22 mouse cellular contexts compared by ENCODE assay signal in genomic region chr2:11771701-11772100, GRCm38 (mm10). TPM values are rescaled to one million over a fixed set of nuclear protein-coding genes. Genes with fewer than 3 reads are reported as not detected.
A peak's percentile ranks its signal among the peaks of the same experiment; 100 is the strongest.
DNase-seq lines count a peak whose midpoint lies in the region; ATAC-seq and TF ChIP-seq lines count a peak whose summit lies in the region.
"Had no signal": no experiment of that assay in that cellular context is flagged by ENCODE, and none has a peak within 500 bp of the region (broad histone marks: within the 10 kb centered on the region; RNA-seq: fewer than 3 reads in every experiment).

No protein-coding gene starts in this region.

- H3K4me1 ChIP-seq in liver, postnatal 0 days (ENCODE audit: insufficient read depth) = peaks cover 15% of the 10 kb centered on the region
- peaks cover 2% of the 10 kb centered on the region; the same call in 1 of the 2 replicates for H3K4me1 ChIP-seq in liver, embryonic 11.5 days (replicated peaks; ENCODE audit: control insufficient read depth, insufficient read depth, low read length)
- H3K4me1 ChIP-seq in bone marrow macrophage, adult 2 months (ENCODE audit: control insufficient read depth, insufficient read depth, low read length) = peaks cover 36% of the 10 kb centered on the region
- 0 out of 2 replicates have a peak, but pooled peaks cover 7% of the 10 kb centered on the region for H3K4me1 ChIP-seq in forebrain, postnatal 0 days (ENCODE audit: insufficient read depth)

- ATAC-seq in liver, postnatal 0 days = peak; percentile 51
- ATAC-seq in liver, embryonic 11.5 days (replicated peaks; ENCODE audit: low FRiP score) = no peak
- peak; percentile 58 for ATAC-seq in megakaryocyte, adult 5-6 weeks (ENCODE audit: poor library complexity, severe bottlenecking)
- ATAC-seq in forebrain, postnatal 0 days = no peak
- ATAC-seq: activated CD4-positive, CD25-positive, alpha-beta regulatory T cell, adult 4 months; forebrain, embryonic 14.5 days; hindbrain, embryonic 16.5 days had no signal

- H3K36me3 ChIP-seq in liver, postnatal 0 days (replicated peaks; ENCODE audit: insufficient read depth, low read length) = peaks cover 12% of the 10 kb centered on the region
- peaks cover 8% of the 10 kb centered on the region for H3K36me3 ChIP-seq in liver, embryonic 11.5 days (ENCODE audit: control insufficient read depth, insufficient read depth, low read length)
- peaks cover 16% of the 10 kb centered on the region for H3K36me3 ChIP-seq in forebrain, postnatal 0 days (ENCODE audit: insufficient read depth)

- intact Hi-C loops in left cerebral cortex, adult 2 months (cut with DNase I) = loop anchor here (2.0 kb wide), 1 partner anchor 521 kb away; no protein-coding TSS in a partner anchor

- no peak for TF ChIP-seq POLR2A in bone marrow macrophage, adult 2 months (IDR thresholded peaks at IDR 0.05; ENCODE audit: borderline replicate concordance, low read depth, low read length)

- DNase-seq in left cerebral cortex, adult 2 months (ENCODE audit: extremely low spot score in 1 of 2, low spot score in 2 of 2) = no peak
- DNase-seq in left cerebral cortex, adult 9 months (ENCODE audit: low spot score in 2 of 2) = no peak
- DNase-seq in liver, postnatal 0 days = no peak
- no peak for DNase-seq in liver, embryonic 11.5 days (ENCODE audit: low spot score)
- DNase-seq in urinary bladder, adult 18-20 months (ENCODE audit: low spot score in 2 of 2) = no peak
- DNase-seq in forebrain, postnatal 0 days = no peak
- DNase-seq: adrenal gland, adult 8-10 months; adrenal gland, postnatal 25 days; cerebellum, adult 18-20 months; cerebellum, adult 9-10 months; cerebellum, postnatal 14 days; gastrocnemius, postnatal 25 days; heart, adult 2 months had no signal

- H3K9ac ChIP-seq in liver, postnatal 0 days (replicated peaks) = no peak overlapping the region
- no peak overlapping the region for H3K9ac ChIP-seq in liver, embryonic 11.5 days (ENCODE audit: low read depth, low read length)
- no peak overlapping the region for H3K9ac ChIP-seq in forebrain, postnatal 0 days
- H3K9ac ChIP-seq: heart, embryonic 13.5 days; hindbrain, embryonic 13.5 days had no signal

- peak overlapping the region; percentile 72 for H3K27ac ChIP-seq in left cerebral cortex, adult 2 months
- peak overlapping the region; percentile 11; the same call in 1 of the 2 replicates for H3K27ac ChIP-seq in liver, postnatal 0 days (ENCODE audit: low read depth)
- H3K27ac ChIP-seq in liver, embryonic 11.5 days (ENCODE audit: low read depth, low read length) = no peak overlapping the region
- peak overlapping the region; percentile 37 for H3K27ac ChIP-seq in bone marrow macrophage, adult 2 months (ENCODE audit: insufficient read depth, low read depth, low read length)
- no peak overlapping the region for H3K27ac ChIP-seq in forebrain, postnatal 0 days (ENCODE audit: low read depth, low read length)
- H3K27ac ChIP-seq: heart, adult 2 months; heart, embryonic 10.5 days; heart, embryonic 13.5 days; hindbrain, embryonic 10.5 days; hindbrain, embryonic 13.5 days had no signal

- WGBS in liver, postnatal 0 days (ENCODE audit: insufficient replicate concordance) = 77% methylated on average over 4 of the region's 4 CpGs
- 84% methylated on average over 4 of the region's 4 CpGs for WGBS in liver, embryonic 11.5 days
- 93% methylated on average over 4 of the region's 4 CpGs for WGBS in forebrain, postnatal 0 days

- TF ChIP-seq CTCF in left cerebral cortex, adult 2 months (IDR thresholded peaks at IDR 0.05) = no peak
- TF ChIP-seq CTCF in liver, postnatal 0 days (IDR thresholded peaks at IDR 0.05; ENCODE audit: low read depth) = no peak
- no peak for TF ChIP-seq CTCF in bone marrow macrophage, adult 2 months (IDR thresholded peaks at IDR 0.05; ENCODE audit: low read depth, low read length)
- TF ChIP-seq CTCF in forebrain, postnatal 0 days (IDR thresholded peaks at IDR 0.05; ENCODE audit: low read depth) = no peak

- H3K9me3 ChIP-seq in liver, postnatal 0 days (ENCODE audit: low read length) = no peaks in the 10 kb centered on the region
- no peaks in the 10 kb centered on the region for H3K9me3 ChIP-seq in liver, embryonic 11.5 days (ENCODE audit: control insufficient read depth, low read length)
- no peaks in the 10 kb centered on the region for H3K9me3 ChIP-seq in forebrain, postnatal 0 days (ENCODE audit: low read length)
- H3K9me3 ChIP-seq: heart, embryonic 10.5 days; heart, embryonic 13.5 days; hindbrain, embryonic 10.5 days; hindbrain, embryonic 13.5 days had no signal

- no peak for TF ChIP-seq EP300 in liver, postnatal 0 days (IDR thresholded peaks at IDR 0.05; ENCODE audit: low read depth)

- H3K4me2 ChIP-seq in liver, postnatal 0 days (ENCODE audit: low read depth, low read length) = no peak overlapping the region
- no peak overlapping the region for H3K4me2 ChIP-seq in liver, embryonic 11.5 days
- H3K4me2 ChIP-seq in forebrain, postnatal 0 days (ENCODE audit: low read depth) = no peak overlapping the region
- H3K4me2 ChIP-seq: heart, embryonic 13.5 days; hindbrain, embryonic 13.5 days had no signal

- H3K27me3 ChIP-seq in liver, postnatal 0 days (ENCODE audit: insufficient read depth, low read length) = no peaks in the 10 kb centered on the region
- H3K27me3 ChIP-seq in liver, embryonic 11.5 days (replicated peaks; ENCODE audit: control insufficient read depth, insufficient read depth, low read length) = no peaks in the 10 kb centered on the region
- H3K27me3 ChIP-seq in forebrain, postnatal 0 days (ENCODE audit: insufficient read depth, low read length) = no peaks in the 10 kb centered on the region
- H3K27me3 ChIP-seq: heart, embryonic 13.5 days; hindbrain, embryonic 13.5 days had no signal

- no peak overlapping the region for H3K4me3 ChIP-seq in left cerebral cortex, adult 2 months
- no peak overlapping the region for H3K4me3 ChIP-seq in liver, postnatal 0 days (ENCODE audit: low read depth, low read length)
- H3K4me3 ChIP-seq in liver, embryonic 11.5 days (ENCODE audit: low read depth, low read length) = no peak overlapping the region
- no peak overlapping the region for H3K4me3 ChIP-seq in bone marrow macrophage, adult 2 months (ENCODE audit: insufficient read depth, low read length)
- no peak overlapping the region for H3K4me3 ChIP-seq in forebrain, postnatal 0 days (ENCODE audit: low read depth, low read length)
- H3K4me3 ChIP-seq: heart, adult 2 months; heart, embryonic 10.5 days; heart, embryonic 13.5 days; hindbrain, embryonic 10.5 days; hindbrain, embryonic 13.5 days had no signal

RNA-seq across cellular contexts. Expression of gene Fbh1, which starts 5.7 kb away (rescaled TPM):
- total RNA-seq in left cerebral cortex, adult 2 months (2021) = 100 to 1,000 TPM; 114 to 123 TPM
- polyA plus RNA-seq in liver, postnatal 0 days (2015; fragmentation: Nextera tagmentation; extraction: Ambion mirVana) = 19.9 and 24.3 TPM in 2 replicates
- polyA plus RNA-seq in liver, embryonic 11.5 days (2014; fragmentation: Nextera tagmentation; extraction: Ambion mirVana) = 73.5 and 80.7 TPM in 2 replicates
- 86.6 and 96.2 TPM in 2 replicates for polyA plus RNA-seq in bone marrow macrophage, adult 2 months (2012; ENCODE audit: insufficient read depth, insufficient read length, missing spikeins)
- 62.1 and 65.4 TPM in 2 replicates for total RNA-seq in megakaryocyte, adult 5-6 weeks (2015)
- total RNA-seq in megakaryocyte, adult 5-6 weeks (2017) = 73.0 and 114 TPM in 2 replicates
- 84.0 and 98.9 TPM in 2 replicates for total RNA-seq in forebrain, postnatal 0 days (2014; rRNA removed)
- 64.8 and 66.2 TPM in 2 replicates for polyA plus RNA-seq in forebrain, postnatal 0 days (2015; fragmentation: Nextera tagmentation; extraction: Ambion mirVana)

RNA-seq across cellular contexts. Expression of gene Ankrd16, which starts 6.0 kb away (rescaled TPM):
- 10 to 100 TPM; 60.3 to 69.0 TPM for total RNA-seq in left cerebral cortex, adult 2 months (2021)
- 9.1 and 11.5 TPM in 2 replicates for polyA plus RNA-seq in liver, postnatal 0 days (2015; fragmentation: Nextera tagmentation; extraction: Ambion mirVana)
- 18.8 and 24.2 TPM in 2 replicates for polyA plus RNA-seq in liver, embryonic 11.5 days (2014; fragmentation: Nextera tagmentation; extraction: Ambion mirVana)
- polyA plus RNA-seq in bone marrow macrophage, adult 2 months (2012; ENCODE audit: insufficient read depth, insufficient read length, missing spikeins) = 43.0 and 47.9 TPM in 2 replicates
- 42.3 and 52.2 TPM in 2 replicates for total RNA-seq in megakaryocyte, adult 5-6 weeks (2015)
- 23.3 and 32.1 TPM in 2 replicates for total RNA-seq in megakaryocyte, adult 5-6 weeks (2017)
- total RNA-seq in forebrain, postnatal 0 days (2014; rRNA removed) = 51.1 and 57.1 TPM in 2 replicates
- polyA plus RNA-seq in forebrain, postnatal 0 days (2015; fragmentation: Nextera tagmentation; extraction: Ambion mirVana) = 18.5 and 26.9 TPM in 2 replicates

Comparison
In these comparisons a context has a peak if more than half of its experiments do, and no peak if none do; other contexts are left out.
1. H3K27ac ChIP-seq: peak in left cerebral cortex, adult 2 months (single experiment), liver, postnatal 0 days (single experiment) and bone marrow macrophage, adult 2 months (single experiment); none in liver, embryonic 11.5 days (single experiment) and forebrain, postnatal 0 days (single experiment).
2. ATAC-seq: peak in liver, postnatal 0 days (single experiment) and megakaryocyte, adult 5-6 weeks (single experiment); none in liver, embryonic 11.5 days (single experiment) and forebrain, postnatal 0 days (single experiment).